Mouse (Mus musculus) R1 (cell line): ENCODE results near the gene Rin2.
"Not testable (repeated sequence)": the region's sequence is repeated elsewhere in the genome, so short reads cannot be mapped to it uniquely, and the experiment has no call there.

Source experiments
- DNase-seq: peaks from one replicate; pipeline ENCODE4 v3.0.0-alpha.2; 2018; ENCODE audit warnings: low read depth, low spot score

The Rin2 gene

GRCm38 (mm10) chr2:145893756-145894155 is 218.7 kb downstream of the Rin2 start:
- no peak for DNase-seq

- DNase-seq = no peak
Observed at GRCm38 (mm10) chr2:145898106-145898505, 223.1 kb downstream of the Rin2 start.

- peak; percentile 49 for DNase-seq
Observed at GRCm38 (mm10) chr2:145900318-145900717, 225.3 kb downstream of the Rin2 start.

- no peak for DNase-seq
Observed at GRCm38 (mm10) chr2:145901861-145902260, 226.8 kb downstream of the Rin2 start, which contains the start of gene Naa20. Naa20 (plus strand) TSS chr2:145902099.

- peak; percentile 93 for DNase-seq
Observed at GRCm38 (mm10) chr2:145903061-145903901, 228.3 kb downstream of the Rin2 start.

GRCm38 (mm10) chr2:145903983-145904616 is 229.1 kb downstream of the Rin2 start:
- DNase-seq = no peak

- no peak for DNase-seq
Observed at GRCm38 (mm10) chr2:145905156-145905555, 230.1 kb downstream of the Rin2 start.

- not testable (repeated sequence) for DNase-seq
Observed at GRCm38 (mm10) chr2:145905884-145906283, 230.9 kb downstream of the Rin2 start.

- DNase-seq = peak; percentile 28
Observed at GRCm38 (mm10) chr2:145920941-145921650, 246.1 kb downstream of the Rin2 start.

- peak; percentile 97 for DNase-seq
Observed at GRCm38 (mm10) chr2:145934339-145935231, 259.6 kb downstream of the Rin2 start, which contains the start of the genes Cfap61 and Crnkl1. Cfap61 (plus strand) TSS chr2:145934784. Crnkl1 (minus strand) TSS chr2:145935014.

- DNase-seq = no peak
Observed at GRCm38 (mm10) chr2:145936975-145937374, 262.0 kb downstream of the Rin2 start.
